Mouse (Mus musculus) MEL (cell line): ENCODE measurements around the gene Prorsd1. TPM values are rescaled to one million over a fixed set of nuclear protein-coding genes. Genes with fewer than 3 reads are reported as not detected.

Experiments used
- DNase-seq: peaks from one replicate; pipeline ENCODE4 v3.0.0; 2011; ENCODE audit warnings: low read depth, low spot score
- H3K27ac ChIP-seq: 2 replicates; pipeline ENCODE4 v1.5.1; 2012; ENCODE audit warnings: low read depth, mild to moderate bottlenecking, control low read depth, low read length, moderate library complexity; ENCODE audit not compliant: control insufficient read depth
- H3K27me3 ChIP-seq, 2 experiments: fragments of 150-350 bp in 1 of 2; sonication (generic) in 1 of 2; 2 replicates each; pipeline ENCODE4 v1.6.1; 2012; ENCODE audit warnings: low read length in 2 of 2, mild to moderate bottlenecking in 2 of 2, improper control_type of control experiment in 1 of 2, moderate library complexity in 1 of 2; ENCODE audit not compliant: insufficient read depth in 2 of 2, control insufficient read depth in 1 of 2
- H3K36me3 ChIP-seq, 2 experiments: 2 replicates each; pipeline ENCODE4 v1.6.1; 2012 to 2014; ENCODE audit warnings: low read length in 2 of 2, improper control_type of control experiment in 1 of 2, inconsistent platforms in 1 of 2, mild to moderate bottlenecking in 1 of 2; ENCODE audit not compliant: insufficient read depth in 2 of 2, control insufficient read depth in 1 of 2
- H3K4me1 ChIP-seq, 2 experiments: fragments of 150-350 bp in 1 of 2; sonication (generic) in 1 of 2; 2 replicates each; pipeline ENCODE4 v1.6.1; 2012; ENCODE audit warnings: low read length in 2 of 2, improper control_type of control experiment in 1 of 2, mild to moderate bottlenecking in 1 of 2; ENCODE audit not compliant: insufficient read depth in 2 of 2, control insufficient read depth in 1 of 2
- H3K4me3 ChIP-seq, 2 experiments: fragments of 150-350 bp in 1 of 2; sonication (generic) in 1 of 2; 2 replicates each; pipeline ENCODE4 v1.5.1; 2012; ENCODE audit warnings: low read depth in 2 of 2, low read length in 2 of 2, mild to moderate bottlenecking in 2 of 2, moderate library complexity in 2 of 2, control low read depth in 1 of 2, improper control_type of control experiment in 1 of 2; ENCODE audit not compliant: control insufficient read depth in 1 of 2, insufficient read depth in 1 of 2
- H3K79me2 ChIP-seq: 2 replicates; pipeline ENCODE4 v1.6.1; 2012; ENCODE audit warnings: mild to moderate bottlenecking, low read length, moderate library complexity; ENCODE audit not compliant: control insufficient read depth, poor library complexity, insufficient read depth
- H3K9ac ChIP-seq: 2 replicates; pipeline ENCODE4 v1.6.1; 2012; ENCODE audit warnings: low read depth, mild to moderate bottlenecking, control low read depth, low read length, moderate library complexity; ENCODE audit not compliant: control insufficient read depth, poor library complexity, severe bottlenecking
- H3K9me3 ChIP-seq: fragments of 150-350 bp; sonication (generic); replicated peaks from 2 replicates; pipeline ENCODE4 v1.6.1; 2012; ENCODE audit warnings: mild to moderate bottlenecking, low read length, improper control_type of control experiment, moderate library complexity; ENCODE audit not compliant: insufficient read depth
- BHLHE40 ChIP-seq: IDR thresholded peaks from 2 replicates; pipeline ENCODE4 v1.6.1; 2012; ENCODE audit warnings: low read depth, mild to moderate bottlenecking, inconsistent platforms, low read length, improper control_type of control experiment, borderline replicate concordance
- CHD1 ChIP-seq: IDR thresholded peaks from 2 replicates; pipeline ENCODE4 v1.6.1; 2012; ENCODE audit warnings: low read depth, mild to moderate bottlenecking, inconsistent platforms, low read length, improper control_type of control experiment
- GABPA ChIP-seq: IDR thresholded peaks from 2 replicates; pipeline ENCODE4 v1.6.1; 2012; ENCODE audit warnings: low read depth, mild to moderate bottlenecking, inconsistent platforms, low read length, improper control_type of control experiment, moderate library complexity
- HCFC1 ChIP-seq: IDR thresholded peaks from 2 replicates; pipeline ENCODE4 v1.6.1; 2012; ENCODE audit warnings: low read depth, mild to moderate bottlenecking, inconsistent platforms, low read length, improper control_type of control experiment, moderate library complexity
- MAFK ChIP-seq: IDR thresholded peaks from 2 replicates; pipeline ENCODE4 v1.6.1; 2011; ENCODE audit warnings: low read depth, mild to moderate bottlenecking, low read length, improper control_type of control experiment, borderline replicate concordance
- MAX ChIP-seq: IDR thresholded peaks from 2 replicates; pipeline ENCODE4 v1.6.1; 2011; ENCODE audit warnings: low read length, improper control_type of control experiment
- MXI1 ChIP-seq: IDR thresholded peaks from 2 replicates; pipeline ENCODE4 v1.6.1; 2011; ENCODE audit warnings: mild to moderate bottlenecking, low read depth, low read length, improper control_type of control experiment
- MYB ChIP-seq: IDR thresholded peaks from 2 replicates; pipeline ENCODE4 v1.6.1; 2011; ENCODE audit warnings: mild to moderate bottlenecking, low read depth, low read length, improper control_type of control experiment
- NELFE ChIP-seq: IDR thresholded peaks from 2 replicates; pipeline ENCODE4 v1.6.1; 2011; ENCODE audit warnings: low read depth, low read length, improper control_type of control experiment
- POLR2AphosphoS5 ChIP-seq: IDR thresholded peaks from 2 replicates; pipeline ENCODE4 v1.6.1; 2012; ENCODE audit warnings: low read depth, borderline replicate concordance, mild to moderate bottlenecking, inconsistent platforms, low read length, moderate library complexity, mixed read lengths
- RCOR1 ChIP-seq: IDR thresholded peaks from 2 replicates; pipeline ENCODE4 v1.6.1; 2012; ENCODE audit warnings: low read depth, mild to moderate bottlenecking, inconsistent platforms, low read length, improper control_type of control experiment
- TCF12 ChIP-seq: IDR thresholded peaks from 2 replicates; pipeline ENCODE4 v1.6.1; 2014; ENCODE audit warnings: low read depth, mild to moderate bottlenecking, inconsistent platforms, low read length, improper control_type of control experiment, moderate library complexity
- ZC3H11A ChIP-seq: IDR thresholded peaks from 2 replicates; pipeline ENCODE4 v1.6.1; 2012; ENCODE audit warnings: low read depth, mild to moderate bottlenecking, inconsistent platforms, low read length, improper control_type of control experiment
- ZMIZ1 ChIP-seq: IDR thresholded peaks from 2 replicates; pipeline ENCODE4 v1.6.1; 2012; ENCODE audit warnings: low read depth, mild to moderate bottlenecking, inconsistent platforms, low read length, improper control_type of control experiment, moderate library complexity
- ZNF384 ChIP-seq: IDR thresholded peaks from 2 replicates; pipeline ENCODE4 v1.6.1; 2012; ENCODE audit warnings: low read depth, mild to moderate bottlenecking, inconsistent platforms, low read length, improper control_type of control experiment
- polyA plus RNA-seq, 2 experiments: library from polyadenylated mRNA; stranded (reverse) in 1 of 2; unstranded in 1 of 2; fragments of >175 nt in 1 of 2; fragments of >200 nt in 1 of 2; gene quantifications; 2 replicates each; pipeline versions ENCODE4 v1.2.1 to v1.2.4; 2012; ENCODE audit warnings: low replicate concordance in 2 of 2, low read depth in 1 of 2; ENCODE audit not compliant: insufficient read length in 2 of 2, insufficient read depth in 1 of 2, missing spikeins in 1 of 2
- total RNA-seq: library from RNA; depleted of rRNA; stranded (reverse); fragments of 300-350 nt; gene quantifications from 2 replicates; pipeline ENCODE4 v1.2.3, GENCODE M21; 2012

Prorsd1 gene
- total and polyA plus RNA-seq, 3 experiments: 46.9 to 48.7 TPM; not detected in 1

DNA sequence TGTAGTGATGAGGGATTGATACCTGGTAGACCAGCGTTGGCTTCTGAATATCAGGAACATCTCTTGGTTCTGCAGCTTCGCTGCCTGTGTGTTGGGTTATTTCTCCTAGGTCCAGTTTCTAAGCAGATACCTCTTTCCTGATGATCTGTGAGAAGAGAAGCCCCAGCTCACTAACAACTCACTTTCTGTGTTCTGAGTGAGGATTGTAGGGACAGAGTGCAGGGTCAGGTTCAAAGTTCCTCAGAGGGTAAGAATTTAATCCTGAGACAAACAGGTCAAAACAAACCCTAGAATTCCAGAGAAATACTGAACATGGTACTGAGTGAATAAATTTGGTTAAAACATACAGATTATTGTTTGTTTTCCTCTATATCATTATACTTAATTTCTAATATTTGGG, 48.6 kb upstream of the Prorsd1 start:
- Histone ChIP-seq H3K4me3 (no peak overlapping the region), H3K9me3 (no peaks in the 10 kb centered on the region), H3K27ac (no peak overlapping the region), H3K4me1 (no peaks in the 10 kb centered on the region), H3K79me2 (no peaks in the 10 kb centered on the region), H3K27me3 (no peaks in the 10 kb centered on the region), H3K9ac (no peak overlapping the region), H3K36me3 (no peaks in the 10 kb centered on the region)
- TF ChIP-seq MAX (no peak), BHLHE40 (no peak), MXI1 (no peak), ZMIZ1 (no peak), TCF12 (no peak), ZNF384 (no peak), RCOR1 (no peak), NELFE (no peak), MYB (no peak), CHD1 (no peak)
- DNase-seq: no peak

DNA sequence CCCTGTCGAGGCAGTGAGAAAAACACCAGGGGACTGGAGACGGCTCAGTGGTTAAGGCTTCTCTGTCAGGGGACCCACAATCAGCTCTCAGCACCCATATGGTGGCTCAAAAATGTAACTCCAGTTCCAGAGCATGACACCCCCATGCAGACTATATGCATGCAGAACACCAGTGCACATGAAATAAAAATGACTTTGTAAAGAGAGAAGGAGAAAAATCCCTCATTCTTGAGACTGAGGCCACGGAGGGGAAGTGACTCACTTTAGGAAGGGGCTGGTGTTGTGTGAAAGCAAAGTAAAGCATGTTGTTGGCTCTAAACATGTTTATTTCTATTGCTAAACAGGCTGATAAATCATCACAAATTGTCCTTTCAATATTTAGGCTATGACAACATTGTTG, 46.2 kb upstream of the Prorsd1 start:
- no peak for TF ChIP-seq MAFK
- DNase-seq: no peak
- H3K9me3 ChIP-seq: no peaks in the 10 kb centered on the region
- H3K79me2 ChIP-seq: no peaks in the 10 kb centered on the region
- no peak overlapping the region for H3K4me3 ChIP-seq
- H3K27me3 ChIP-seq: no peaks in the 10 kb centered on the region
- no peaks in the 10 kb centered on the region for H3K36me3 ChIP-seq
- no peaks in the 10 kb centered on the region for H3K4me1 ChIP-seq
- no peak overlapping the region for H3K27ac ChIP-seq
- no peak overlapping the region for H3K9ac ChIP-seq

DNA sequence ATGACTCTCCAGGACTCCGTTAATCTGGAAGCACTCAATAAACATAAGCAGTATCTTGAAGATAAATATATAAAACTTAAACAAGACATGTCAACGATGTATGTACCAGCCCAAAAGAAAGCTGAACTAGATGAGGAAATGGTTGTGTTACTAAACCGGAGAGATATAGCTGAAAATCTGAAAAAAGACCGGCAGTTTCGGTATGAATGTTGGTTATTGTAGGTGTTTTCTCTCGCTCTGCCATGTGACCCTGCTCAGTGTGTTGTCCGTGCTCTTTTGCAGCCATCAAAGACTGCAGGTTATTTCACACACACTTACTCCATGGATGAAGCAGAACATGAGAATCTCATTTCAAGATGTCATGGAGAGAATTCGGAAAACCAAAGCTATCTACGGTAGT, 45.6 kb upstream of the Prorsd1 start:
- no peak overlapping the region for H3K27ac ChIP-seq
- no peak overlapping the region for H3K9ac ChIP-seq
- no peaks in the 10 kb centered on the region for H3K36me3 ChIP-seq
- no peaks in the 10 kb centered on the region for H3K79me2 ChIP-seq
- H3K27me3 ChIP-seq: no peaks in the 10 kb centered on the region
- TF ChIP-seq GABPA (no peak), HCFC1 (no peak), ZC3H11A (no peak), BHLHE40 (no peak), CHD1 (no peak), POLR2AphosphoS5 (no peak)
- no peak for DNase-seq
- H3K4me1 ChIP-seq: no peaks in the 10 kb centered on the region
- H3K9me3 ChIP-seq: no peaks in the 10 kb centered on the region
- H3K4me3 ChIP-seq: no peak overlapping the region
